Mouse (Mus musculus) kidney, adult 2 months (tissue): ENCODE results near the gene Ddx58. TPM values are rescaled to one million over a fixed set of nuclear protein-coding genes. Genes with fewer than 3 reads are reported as not detected.
A peak's percentile ranks its signal among the peaks of the same experiment; 100 is the strongest.

Experiments used
- DNase-seq: peaks from one replicate; pipeline ENCODE4 v3.0.0; 2021
- H3K27ac ChIP-seq: fragments of 200-500 bp; 2 replicates; pipeline ENCODE4 v1.5.1; 2012; ENCODE audit warnings: low read depth, low read length, control low read depth, inconsistent platforms; ENCODE audit not compliant: insufficient read depth
- H3K27me3 ChIP-seq: fragments of 200-500 bp; replicated peaks from 2 replicates; pipeline ENCODE4 v1.6.1; 2012; ENCODE audit warnings: mild to moderate bottlenecking, moderate library complexity, low read length, inconsistent platforms; ENCODE audit not compliant: control insufficient read depth, insufficient read depth
- H3K36me3 ChIP-seq: fragments of 200-500 bp; 2 replicates; pipeline ENCODE4 v1.6.1; 2012; ENCODE audit warnings: mild to moderate bottlenecking, moderate library complexity, low read length, inconsistent platforms; ENCODE audit not compliant: control insufficient read depth, insufficient read depth
- H3K4me1 ChIP-seq: fragments of 200-500 bp; 2 replicates; pipeline ENCODE4 v1.6.1; 2011; ENCODE audit warnings: low read length; ENCODE audit not compliant: control insufficient read depth, insufficient read depth
- H3K4me3 ChIP-seq: fragments of 200-500 bp; 2 replicates; pipeline ENCODE4 v1.5.1; 2011; ENCODE audit warnings: mild to moderate bottlenecking, low read depth, low read length, control low read depth; ENCODE audit not compliant: insufficient read depth
- CTCF ChIP-seq: fragments of 200-500 bp; conservative IDR thresholded peaks from 2 replicates; pipeline ENCODE4 v1.5.1; 2011; ENCODE audit warnings: low read depth, mild to moderate bottlenecking, control low read depth, low read length, moderate library complexity, mixed read lengths; ENCODE audit not compliant: insufficient read depth, insufficient read length
- POLR2A ChIP-seq: fragments of 200-500 bp; IDR thresholded peaks from one replicate; pipeline ENCODE4 v1.6.1; 2011; ENCODE audit warnings: low read depth, low read length, control low read depth
- WGBS: fragments of 180-500 bp; shearing (Covaris S2); methylation state at CpG from one replicate; pipeline ENCODE4 v1.1.7; 2018; 5-methylcytosine and 5-hydroxymethylcytosine counted together
- polyA plus RNA-seq: library from polyadenylated mRNA; depleted of rRNA; stranded (reverse); fragments of >200 nt; gene quantifications from 2 replicates; pipeline ENCODE4 v1.2.3, GENCODE M21; 2012

The Ddx58 gene
- polyA plus RNA-seq, 1 experiment, result 19.4 TPM

DNA sequence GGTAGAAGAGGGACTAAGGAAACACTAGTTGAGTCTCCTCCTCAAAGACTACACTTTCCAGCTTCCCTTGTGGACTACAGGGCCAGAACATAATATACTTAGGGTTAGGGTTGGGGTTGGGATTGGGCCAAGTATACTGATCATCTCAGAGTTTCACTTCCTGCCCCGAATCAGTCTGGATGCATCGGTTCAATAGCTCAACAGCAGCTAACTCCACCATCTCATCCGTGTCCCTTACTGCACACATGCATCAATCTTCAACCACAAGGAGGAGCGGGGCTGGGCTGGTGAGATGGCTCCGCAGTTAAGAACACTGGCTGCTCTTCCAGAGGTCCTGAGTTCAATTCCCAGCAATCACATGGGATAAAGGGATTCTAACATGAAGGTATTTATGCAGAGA is 11.4 kb upstream of the Ddx58 start:
- no peak overlapping the region for H3K27ac ChIP-seq
- WGBS, result 88% methylated on average over 5 of the region's 5 CpGs
- H3K36me3 ChIP-seq, result no peaks in the 10 kb centered on the region
- TF ChIP-seq POLR2A (no peak), CTCF (no peak)
- H3K4me1 ChIP-seq, result no peaks in the 10 kb centered on the region
- no peaks in the 10 kb centered on the region for H3K27me3 ChIP-seq
- DNase-seq, result no peak
- no peak overlapping the region for H3K4me3 ChIP-seq

DNA sequence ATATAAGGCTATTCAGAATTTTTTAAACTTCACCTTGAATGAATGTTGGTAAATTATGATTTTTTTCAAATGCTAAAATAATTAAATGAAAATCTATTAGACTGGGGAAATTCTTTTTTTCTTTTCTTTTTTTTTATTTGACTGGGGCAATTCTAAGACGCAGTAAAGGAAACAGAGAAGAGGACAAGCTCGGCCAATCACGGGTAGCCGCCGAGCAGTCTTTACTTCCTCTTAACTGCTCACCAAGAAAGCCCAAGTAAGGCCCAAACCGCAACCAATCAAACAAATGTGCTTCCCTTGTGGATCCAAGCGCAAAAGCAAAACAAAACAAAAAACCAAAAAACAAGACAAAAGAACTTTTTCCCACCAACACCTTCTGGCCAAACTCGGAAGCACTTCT is 4.4 kb upstream of the Ddx58 start:
- no peak for DNase-seq
- WGBS, result 83% methylated on average over 8 of the region's 8 CpGs

DNA sequence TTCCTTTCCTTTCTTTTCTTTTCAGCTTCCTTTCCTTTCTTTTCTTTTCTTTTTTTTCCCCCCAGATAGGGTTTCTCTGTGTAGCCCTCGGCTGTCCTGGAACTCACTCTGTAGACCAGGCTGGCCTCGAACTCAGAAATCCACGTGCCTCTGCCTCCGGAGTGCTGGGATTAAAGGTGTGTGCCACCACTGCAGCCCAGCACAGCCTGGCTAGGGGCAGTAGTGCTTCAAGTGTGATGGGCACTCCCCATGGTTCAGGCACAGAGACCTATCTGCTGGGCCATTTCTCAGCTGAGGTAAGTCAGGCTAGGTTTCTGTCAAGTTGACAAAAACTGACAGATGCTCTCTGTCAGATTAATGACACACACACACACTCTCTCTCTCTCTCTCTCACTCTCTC is 3.4 kb upstream of the Ddx58 start:
- Histone ChIP-seq H3K27ac (no peak overlapping the region), H3K4me3 (no peak overlapping the region), H3K27me3 (no peaks in the 10 kb centered on the region), H3K4me1 (peaks cover 5% of the 10 kb centered on the region), H3K36me3 (no peaks in the 10 kb centered on the region)
- no peak for TF ChIP-seq CTCF
- TF ChIP-seq POLR2A, result no peak
- WGBS, result 88% methylated on average over 4 of the region's 4 CpGs
- no peak for DNase-seq

More for the DNA sequence above, 4.4 kb upstream of the Ddx58 start:
- Histone ChIP-seq H3K36me3 (no peaks in the 10 kb centered on the region), H3K27me3 (no peaks in the 10 kb centered on the region), H3K4me1 (peaks cover 5% of the 10 kb centered on the region), H3K4me3 (no peak overlapping the region), H3K27ac (no peak overlapping the region)
- TF ChIP-seq POLR2A (no peak), CTCF (no peak)

DNA sequence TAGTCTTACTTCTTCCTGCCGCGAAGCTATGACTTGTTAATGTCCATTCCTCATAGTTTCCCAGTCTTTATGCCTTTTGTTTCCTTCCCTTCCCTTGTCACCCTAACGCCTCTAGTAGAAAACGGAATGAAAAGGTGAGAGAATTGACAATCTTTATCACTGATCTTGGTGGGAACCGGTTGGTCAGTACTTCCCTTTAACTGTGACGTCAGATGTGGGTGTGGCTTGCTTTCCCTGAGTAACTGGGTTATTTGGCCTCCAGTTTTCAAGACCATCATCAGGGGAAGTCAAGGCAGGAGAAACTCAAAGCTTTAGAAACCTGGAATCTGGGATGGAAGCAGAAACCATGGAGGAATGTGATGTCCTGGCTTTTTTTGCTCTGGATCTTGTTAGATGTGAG is 2.3 kb upstream of the Ddx58 start:
- Histone ChIP-seq H3K27ac (no peak overlapping the region), H3K4me1 (peaks cover 5% of the 10 kb centered on the region), H3K36me3 (no peaks in the 10 kb centered on the region), H3K27me3 (no peaks in the 10 kb centered on the region), H3K4me3 (no peak overlapping the region)
- 59% methylated on average over 6 of the region's 6 CpGs for WGBS
- DNase-seq, result no peak
- TF ChIP-seq CTCF, result no peak

DNA sequence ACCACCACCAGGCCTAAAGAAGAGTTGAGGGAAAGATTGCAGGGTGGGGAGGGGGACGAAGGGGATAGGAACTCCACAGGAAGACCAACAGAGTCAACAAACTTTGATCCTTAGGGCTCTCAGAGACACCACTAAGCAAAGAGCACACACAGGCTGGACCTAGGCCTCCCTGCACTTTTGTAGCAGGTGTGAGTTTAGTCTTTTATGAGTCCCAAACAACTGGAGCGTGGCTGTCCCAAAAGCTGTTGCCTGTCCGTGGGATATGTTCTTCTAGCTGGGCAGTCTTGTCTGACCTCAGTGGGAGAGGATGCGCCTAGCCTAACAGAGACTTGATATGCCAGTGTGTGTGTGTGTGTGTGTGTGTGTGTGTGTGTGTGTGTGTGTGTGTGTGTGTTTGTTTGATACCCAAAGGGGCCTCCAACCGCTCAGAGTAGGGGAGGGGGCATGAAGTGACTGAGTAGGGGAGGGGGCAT is 680 bp upstream of the Ddx58 start:
- peaks cover 5% of the 10 kb centered on the region for H3K4me1 ChIP-seq
- TF ChIP-seq CTCF, result no peak
- TF ChIP-seq POLR2A, result no peak
- no peaks in the 10 kb centered on the region for H3K36me3 ChIP-seq
- H3K27me3 ChIP-seq, result no peaks in the 10 kb centered on the region
- H3K4me3 ChIP-seq, result peak overlapping the region; percentile 100; the same call in 1 of the 2 replicates
- DNase-seq, result no peak
- peak overlapping the region; percentile 30; the same call in 1 of the 2 replicates for H3K27ac ChIP-seq
- WGBS, result 53% methylated on average over 5 of the region's 5 CpGs

DNA sequence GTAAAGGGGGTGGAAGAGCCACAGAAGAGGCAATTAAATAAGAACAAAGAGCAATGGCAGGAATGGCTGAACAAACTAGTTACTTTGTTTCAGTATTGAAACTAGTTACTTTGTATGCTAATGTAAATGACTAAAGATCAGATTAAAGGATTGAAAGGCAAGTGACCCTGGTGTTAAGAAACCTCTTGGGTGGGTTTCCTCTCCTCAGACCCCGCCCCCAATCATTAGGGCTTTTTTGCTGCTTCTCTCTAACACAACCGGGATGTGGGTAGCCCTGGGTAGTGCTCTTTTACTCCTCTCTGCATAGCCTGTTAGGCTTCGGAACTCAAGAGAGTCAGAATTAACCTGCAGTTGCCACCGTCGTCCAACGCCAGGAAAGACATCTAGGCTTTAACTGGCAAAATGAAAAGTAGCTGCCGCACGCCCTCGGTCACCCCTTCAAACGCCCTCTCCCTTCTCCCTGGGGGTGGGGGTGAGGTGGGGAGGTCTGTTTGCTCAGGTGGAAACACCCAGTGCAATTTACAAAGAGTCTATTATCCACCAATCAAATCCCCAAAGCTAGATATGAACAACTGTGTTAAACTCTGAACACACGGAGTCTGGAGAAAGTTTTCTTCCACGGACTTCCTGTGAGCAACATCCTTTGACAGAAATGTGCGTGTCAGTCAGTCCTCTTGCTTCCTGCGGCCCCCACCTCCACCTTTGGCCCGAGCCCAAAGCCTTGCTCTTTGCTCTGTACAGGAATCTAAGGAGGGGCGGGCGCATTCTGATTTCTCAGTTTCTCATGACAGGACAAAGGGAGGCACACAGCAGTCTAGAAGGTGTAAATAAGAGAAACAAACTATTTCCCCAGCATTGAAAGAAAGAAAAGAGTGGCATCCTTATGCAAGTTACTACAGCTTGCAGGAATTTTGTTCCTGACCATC is 882 bp downstream of the Ddx58 start:
- Histone ChIP-seq H3K4me3 (peak overlapping the region; percentile 100), H3K27ac (peak overlapping the region; percentile 93), H3K4me1 (peaks cover 5% of the 10 kb centered on the region), H3K36me3 (peaks cover 2% of the 10 kb centered on the region; the same call in 1 of the 2 replicates), H3K27me3 (no peaks in the 10 kb centered on the region)
- no peak for TF ChIP-seq CTCF
- TF ChIP-seq POLR2A, result no peak
- WGBS, result under 1% methylated on average over 17 of the region's 17 CpGs
- peak; percentile 90 for DNase-seq

DNA sequence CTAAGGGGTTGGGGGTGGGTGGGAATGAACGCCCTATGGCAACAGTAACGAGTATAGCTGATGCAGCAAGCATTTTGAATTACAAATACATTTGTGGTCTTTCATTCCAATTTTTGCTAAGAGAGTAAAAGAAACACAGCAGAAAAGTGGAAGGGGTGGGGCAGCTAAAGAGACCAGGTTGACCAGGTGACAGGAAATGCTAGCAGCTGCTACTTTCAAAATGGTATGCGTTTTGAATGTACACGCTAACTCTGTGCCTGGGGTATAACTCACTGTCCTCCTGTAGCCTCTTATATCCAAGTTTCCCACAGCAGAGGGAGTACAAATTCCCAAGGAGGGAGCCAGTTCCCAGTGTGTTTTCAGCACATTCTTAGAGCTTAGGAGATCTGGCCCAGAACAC is 2.8 kb downstream of the Ddx58 start:
- DNase-seq, result no peak
- H3K4me1 ChIP-seq, result peaks cover 5% of the 10 kb centered on the region
- H3K27me3 ChIP-seq, result no peaks in the 10 kb centered on the region
- no peak overlapping the region for H3K27ac ChIP-seq
- WGBS, result 78% methylated on average over 4 of the region's 4 CpGs
- peaks cover 2% of the 10 kb centered on the region; the same call in 1 of the 2 replicates for H3K36me3 ChIP-seq
- no peak for TF ChIP-seq CTCF
- no peak for TF ChIP-seq POLR2A
- H3K4me3 ChIP-seq, result no peak overlapping the region
